ENCODE assay signal across 10 mouse cellular contexts in genomic region chr16:30185707-30186106, GRCm38 (mm10).
DNase-seq lines count a peak whose midpoint lies in the region; ATAC-seq and TF ChIP-seq lines count a peak whose summit lies in the region.
"Had no signal": no experiment of that assay in that cellular context is flagged by ENCODE, and none has a peak within 500 bp of the region (broad histone marks: within the 10 kb centered on the region; RNA-seq: fewer than 3 reads in every experiment).

No protein-coding gene starts in this region.

- WGBS in kidney, embryonic 14.5 days: 43% methylated on average over 7 of the region's 7 CpGs
- WGBS in intestine, postnatal 0 days: 68% methylated on average over 7 of the region's 7 CpGs

- no peak for DNase-seq in kidney, postnatal 14 days
- DNase-seq in CH12.LX (ENCODE audit: extremely low read depth) (no peak), MEL (ENCODE audit: low read depth, low spot score) (no peak)
- DNase-seq in retina, embryonic 14.5 days (ENCODE audit: low spot score): no peak
- DNase-seq in urinary bladder, postnatal 25 days (ENCODE audit: low spot score): no peak
- no peak for DNase-seq in cerebellum, adult 8-10 months

- TF ChIP-seq CTCF in CH12.LX (conservative IDR thresholded peaks at IDR 0.05 in 1 of 2, IDR thresholded peaks at IDR 0.05 in 1 of 2; ENCODE audit: low read depth in 2 of 2, low read length in 2 of 2) (no peak), MEL (IDR thresholded peaks at IDR 0.05 in 2 of 3, conservative IDR thresholded peaks at IDR 0.05 in 1 of 3; ENCODE audit: control insufficient read depth in 1 of 3, insufficient read depth in 1 of 3, low read depth in 2 of 3, low read length in 3 of 3, poor library complexity in 1 of 3, severe bottlenecking in 1 of 3) (no peak)
- TF ChIP-seq CTCF in intestine, postnatal 0 days (IDR thresholded peaks at IDR 0.05; ENCODE audit: low read depth): no peak

- no peak for ATAC-seq in kidney, embryonic 14.5 days (ENCODE audit: low FRiP score, low TSS enrichment)
- ATAC-seq in intestine, postnatal 0 days: no peak

- no peak overlapping the region for H3K4me3 ChIP-seq in kidney, embryonic 14.5 days (ENCODE audit: low read length)
- H3K4me3 ChIP-seq in CH12.LX (replicated peaks in 1 of 3; ENCODE audit: low read depth in 2 of 3, low read length in 2 of 3, poor library complexity in 1 of 3) (no peak overlapping the region), MEL (ENCODE audit: control insufficient read depth in 1 of 2, insufficient read depth in 1 of 2, low read depth in 2 of 2, low read length in 2 of 2) (peak overlapping the region in 1 of 2 experiments; percentile 54; a peak in 2 of 4 replicates)
- H3K4me3 ChIP-seq in intestine, postnatal 0 days (ENCODE audit: low read depth, low read length): no peak overlapping the region
- H3K4me3 ChIP-seq: hindbrain, embryonic 12.5 days; liver, embryonic 15.5 days had no signal

- TF ChIP-seq EP300 in CH12.LX (IDR thresholded peaks at IDR 0.05; ENCODE audit: low read length) (no peak), MEL (IDR thresholded peaks at IDR 0.05; ENCODE audit: low read depth in 1 of 2, low read length in 2 of 2) (no peak)

- H3K4me2 ChIP-seq in kidney, embryonic 14.5 days (replicated peaks; ENCODE audit: low read depth, low read length): no peak overlapping the region
- H3K4me2 ChIP-seq in CH12.LX (ENCODE audit: insufficient read depth, low read depth, poor library complexity, severe bottlenecking): no peak overlapping the region
- no peak overlapping the region for H3K4me2 ChIP-seq in intestine, postnatal 0 days (replicated peaks; ENCODE audit: low read depth)
- H3K4me2 ChIP-seq: hindbrain, embryonic 12.5 days; liver, embryonic 15.5 days had no signal

- H3K4me1 ChIP-seq in kidney, embryonic 14.5 days (ENCODE audit: control insufficient read depth, insufficient read depth, low read length): peaks cover 47% of the 10 kb centered on the region
- H3K4me1 ChIP-seq in CH12.LX (ENCODE audit: control insufficient read depth in 1 of 2, insufficient read depth in 2 of 2): peaks cover 3 to 18% of the 10 kb centered on the region in 2 experiments; a peak in 3 of 4 replicates
- H3K4me1 ChIP-seq in MEL (ENCODE audit: control insufficient read depth in 1 of 2, insufficient read depth in 2 of 2, low read length in 2 of 2): peaks cover 5 to 29% of the 10 kb centered on the region in 2 experiments
- no peaks in the 10 kb centered on the region; the same call in 1 of the 2 replicates for H3K4me1 ChIP-seq in intestine, postnatal 0 days (replicated peaks; ENCODE audit: control insufficient read depth, insufficient read depth, low read length)

- H3K79me2 ChIP-seq in CH12.LX (replicated peaks; ENCODE audit: control insufficient read depth, extremely low read depth, insufficient read depth, poor library complexity, severe bottlenecking) (no peaks in the 10 kb centered on the region), MEL (ENCODE audit: control insufficient read depth, insufficient read depth, low read length, poor library complexity) (no peaks in the 10 kb centered on the region; the same call in 1 of the 2 replicates)

- dilution Hi-C loops in CH12.LX (cut with MboI; ENCODE audit: extremely low pct_ligation_motif_present, extremely low pct_unique_long_range_greater_than_20kb, low sequenced_read_pairs): no loop called here

- H3K9me3 ChIP-seq in kidney, embryonic 14.5 days (ENCODE audit: control insufficient read depth, low read length): no peaks in the 10 kb centered on the region
- H3K9me3 ChIP-seq in CH12.LX (replicated peaks; ENCODE audit: low read length): no peaks in the 10 kb centered on the region
- H3K9me3 ChIP-seq in MEL (replicated peaks; ENCODE audit: insufficient read depth, low read length): no peaks in the 10 kb centered on the region
- H3K9me3 ChIP-seq in intestine, postnatal 0 days (ENCODE audit: control insufficient read depth): no peaks in the 10 kb centered on the region
- H3K9me3 ChIP-seq: hindbrain, embryonic 12.5 days; liver, embryonic 15.5 days had no signal

- TF ChIP-seq RAD21 in CH12.LX (IDR thresholded peaks at IDR 0.05; ENCODE audit: low read depth, low read length) (no peak), MEL (IDR thresholded peaks at IDR 0.05; ENCODE audit: low read depth, low read length) (no peak)

- in situ Hi-C loops in CH12.LX (cut with MboI; ENCODE audit: low pct_ligation_motif_present, low pct_unique_long_range_greater_than_20kb, low sequenced_read_pairs): no loop called here

- H3K9ac ChIP-seq in kidney, embryonic 14.5 days (ENCODE audit: low read depth, low read length): no peak overlapping the region
- H3K9ac ChIP-seq in CH12.LX (ENCODE audit: insufficient read depth, low read depth) (no peak overlapping the region), MEL (ENCODE audit: control insufficient read depth, low read depth, low read length, poor library complexity, severe bottlenecking) (peak overlapping the region; percentile 45)
- no peak overlapping the region for H3K9ac ChIP-seq in intestine, postnatal 0 days (ENCODE audit: low read depth, low read length)
- H3K9ac ChIP-seq: hindbrain, embryonic 12.5 days; liver, embryonic 15.5 days had no signal

- no peaks in the 10 kb centered on the region for H3K27me3 ChIP-seq in kidney, embryonic 14.5 days (ENCODE audit: control insufficient read depth, insufficient read depth, low read length)
- H3K27me3 ChIP-seq in CH12.LX (replicated peaks) (peaks cover 16% of the 10 kb centered on the region), MEL (ENCODE audit: control insufficient read depth in 1 of 2, insufficient read depth in 2 of 2, low read length in 2 of 2) (no peaks in the 10 kb centered on the region)
- H3K27me3 ChIP-seq in intestine, postnatal 0 days (replicated peaks; ENCODE audit: control insufficient read depth, insufficient read depth, low read length): no peaks in the 10 kb centered on the region

- no peaks in the 10 kb centered on the region for H3K36me3 ChIP-seq in kidney, embryonic 14.5 days (ENCODE audit: control insufficient read depth, insufficient read depth, low read length)
- H3K36me3 ChIP-seq in CH12.LX (replicated peaks in 1 of 2; ENCODE audit: control insufficient read depth in 1 of 2, insufficient read depth in 1 of 2, low read length in 1 of 2) (no peaks in the 10 kb centered on the region), MEL (ENCODE audit: control insufficient read depth in 1 of 2, insufficient read depth in 2 of 2, low read length in 2 of 2) (peaks cover 0 to 15% of the 10 kb centered on the region in 2 experiments; a peak in 2 of 4 replicates)
- H3K36me3 ChIP-seq in intestine, postnatal 0 days (ENCODE audit: control insufficient read depth, insufficient read depth): no peaks in the 10 kb centered on the region
- H3K36me3 ChIP-seq: hindbrain, embryonic 12.5 days; liver, embryonic 15.5 days had no signal

- peak overlapping the region; percentile 78; the same call in 1 of the 2 replicates for H3K27ac ChIP-seq in kidney, embryonic 14.5 days (ENCODE audit: low read depth, low read length)
- H3K27ac ChIP-seq in CH12.LX (ENCODE audit: insufficient read depth, low read depth) (no peak overlapping the region), MEL (ENCODE audit: control insufficient read depth, low read depth, low read length) (peak overlapping the region; percentile 89)
- H3K27ac ChIP-seq in intestine, postnatal 0 days (ENCODE audit: low read depth, low read length): peak overlapping the region; percentile 7; the same call in 1 of the 2 replicates
- H3K27ac ChIP-seq: liver, embryonic 15.5 days had no signal

- TF ChIP-seq POLR2A in CH12.LX (IDR thresholded peaks at IDR 0.05; ENCODE audit: low read depth, low read length) (no peak), MEL (IDR thresholded peaks at IDR 0.05; ENCODE audit: control insufficient read depth in 1 of 2, insufficient read depth in 1 of 2, low read depth in 1 of 2, low read length in 2 of 2, poor library complexity in 1 of 2) (no peak)

TF ChIP-seq in CH12.LX, 34 proteins besides CTCF, POLR2A, EP300 and RAD21:
- TF ChIP-seq JUND (conservative IDR thresholded peaks at IDR 0.05; ENCODE audit: low read depth, low read length) (no peak), ZNF384 (IDR thresholded peaks at IDR 0.05; ENCODE audit: low read depth, low read length) (peak; percentile 41; the same call in 1 of the 2 replicates), USF2 (conservative IDR thresholded peaks at IDR 0.05; ENCODE audit: low read depth, low read length) (no peak), MXI1 (IDR thresholded peaks at IDR 0.05; ENCODE audit: low read depth, low read length) (no peak), E2F4 (IDR thresholded peaks at IDR 0.05; ENCODE audit: insufficient replicate concordance, low read depth, low read length) (no peak)

TF ChIP-seq in MEL, 35 proteins besides CTCF, POLR2A, EP300 and RAD21:
- TF ChIP-seq NRF1 (IDR thresholded peaks at IDR 0.05; ENCODE audit: insufficient read depth, low read depth, low read length, poor library complexity, severe bottlenecking) (no peak), ZNF384 (IDR thresholded peaks at IDR 0.05; ENCODE audit: low read depth, low read length) (peak; percentile 89)
TF ChIP-seq in MEL: peak in this region for 1.
